Mouse (Mus musculus) C2C12 (cell line): ENCODE results near the gene 1500009L16Rik.

Experiments used
- CTCF ChIP-seq: IDR thresholded peaks from one replicate; pipeline ENCODE4 v1.5.1; 2011; ENCODE audit not compliant: control insufficient read depth, insufficient read depth, insufficient read length
- FOSL1 ChIP-seq: IDR thresholded peaks from one replicate; pipeline ENCODE4 v1.8.0; 2011; ENCODE audit warnings: mild to moderate bottlenecking, low read length; ENCODE audit not compliant: poor library complexity, insufficient read depth, severe bottlenecking
- USF1 ChIP-seq: IDR thresholded peaks from one replicate; pipeline ENCODE4 v1.6.1; 2011; ENCODE audit warnings: low read depth, mild to moderate bottlenecking, control low read depth, moderate library complexity

- TF ChIP-seq CTCF (no peak), FOSL1 (no peak), USF1 (no peak)
Measured at GRCm38 (mm10) chr10:83696226-83696625, 26.4 kb upstream of the 1500009L16Rik start.
